Mouse (Mus musculus) left cerebral cortex, postnatal 10 days (tissue): ENCODE results near the gene Klhdc4. TPM values are rescaled to one million over a fixed set of nuclear protein-coding genes. Genes with fewer than 3 reads are reported as not detected.
A peak's percentile ranks its signal among the peaks of the same experiment; 100 is the strongest.

ENCODE experiments used
- DNase-seq, 2 experiments: peaks; one replicate each; pipeline ENCODE4 v3.0.0; 2021 to 2022; ENCODE audit warnings: low spot score in 2 of 2, mixed read lengths in 1 of 2; ENCODE audit errors: extremely low spot score in 1 of 2
- intact Hi-C: fragments of 180-260 bp; cut with DNase I; formaldehyde crosslinking; loops from one replicate; pipeline ENCODE4 v1.15.1; 2025
- total RNA-seq, 2 experiments: library from RNA; stranded (reverse); gene quantifications; 2 replicates each; pipeline ENCODE4 v1.2.3; 2021

Gene Klhdc4
- total RNA-seq, 2 experiments from 2014 or later, result 33.0 to 34.0 TPM

DNA sequence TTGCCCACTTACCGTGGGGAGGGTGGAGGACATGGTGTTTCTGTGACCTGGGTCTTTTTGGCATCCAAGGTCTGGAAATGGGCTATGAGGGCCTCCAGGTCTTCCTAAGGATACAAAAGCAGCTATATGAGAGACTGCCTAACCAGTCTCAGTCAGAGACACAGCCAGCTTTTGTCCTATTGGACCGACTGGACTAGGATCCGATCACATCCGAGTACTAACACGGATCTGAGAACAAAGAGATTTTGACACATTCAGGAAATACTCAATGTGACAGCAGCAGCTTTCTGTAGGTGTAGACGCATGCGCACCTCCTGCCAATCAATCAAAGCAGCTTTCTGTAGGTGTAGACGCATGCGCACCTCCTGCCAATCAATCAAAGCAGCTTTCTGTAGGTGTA is 7.6 kb downstream of the Klhdc4 start:
- DNase-seq, result no peak

GRCm38 (mm10) chr8:121821320-121821719 is 8.0 kb downstream of the Klhdc4 start:
- intact Hi-C loops, result no loop called here
- DNase-seq, result no peak

More for the DNA sequence above, 7.6 kb downstream of the Klhdc4 start:
- intact Hi-C loops, result no loop called here

DNA sequence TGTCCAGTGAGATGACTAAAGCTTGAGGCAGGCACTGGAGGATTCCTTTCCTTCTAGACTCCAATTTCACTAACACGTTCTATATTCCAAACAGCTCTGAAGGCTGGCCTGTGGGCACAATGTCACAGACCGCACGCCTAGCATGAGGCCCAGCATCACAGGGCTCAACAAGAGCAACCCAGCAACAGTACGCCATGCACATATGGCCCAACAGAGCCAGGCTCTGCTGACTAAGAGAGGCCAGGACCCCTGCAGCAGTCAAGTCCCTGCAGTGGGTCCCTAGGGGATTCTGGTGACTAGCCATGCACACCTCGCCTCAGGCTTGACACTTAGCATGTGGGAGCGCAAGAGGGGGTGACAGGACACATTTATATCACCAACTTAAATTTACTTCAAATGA is 8.5 kb downstream of the Klhdc4 start:
- no peak for DNase-seq
- intact Hi-C loops, result no loop called here

DNA sequence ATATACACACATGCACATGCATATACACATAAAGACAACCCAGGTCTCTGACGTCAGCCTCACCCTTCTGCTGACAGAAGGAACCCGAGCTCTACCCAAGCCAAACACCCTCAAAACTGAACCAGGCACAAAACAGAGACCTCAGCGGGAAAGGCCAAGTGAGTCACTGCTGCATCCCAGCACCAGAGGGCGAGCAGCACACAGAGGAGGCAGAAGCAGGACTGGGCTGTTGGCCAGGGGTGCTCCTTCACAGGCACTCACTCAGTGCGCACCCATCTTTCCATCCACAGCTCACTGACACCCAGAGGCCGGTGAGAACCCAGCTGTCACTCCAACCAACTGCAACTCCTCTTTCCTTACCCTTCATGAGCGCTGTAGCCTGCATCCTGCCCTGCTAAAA is 11.1 kb downstream of the Klhdc4 start:
- intact Hi-C loops, result loop anchor here (10.0 kb wide), 1 partner anchor 213 kb away; no protein-coding TSS in a partner anchor
- peak in 1 of 2 experiments; percentile 31 for DNase-seq

- intact Hi-C loops, result loop anchor here (10.0 kb wide), 1 partner anchor 207 kb away; no protein-coding TSS in a partner anchor
- DNase-seq, result no peak
These were observed 17.3 kb downstream of the Klhdc4 start for GRCm38 (mm10) chr8:121811931-121812570.

- intact Hi-C loops, result loop anchor here (10.0 kb wide), 1 partner anchor 207 kb away; no protein-coding TSS in a partner anchor
- no peak for DNase-seq
These were observed 17.9 kb downstream of the Klhdc4 start for GRCm38 (mm10) chr8:121811502-121811901.

GRCm38 (mm10) chr8:121809524-121810155 is 19.7 kb downstream of the Klhdc4 start:
- peak in 1 of 2 experiments; percentile 53 for DNase-seq
- intact Hi-C loops, result loop anchor here (10.0 kb wide), 1 partner anchor 205 kb away; no protein-coding TSS in a partner anchor

DNA sequence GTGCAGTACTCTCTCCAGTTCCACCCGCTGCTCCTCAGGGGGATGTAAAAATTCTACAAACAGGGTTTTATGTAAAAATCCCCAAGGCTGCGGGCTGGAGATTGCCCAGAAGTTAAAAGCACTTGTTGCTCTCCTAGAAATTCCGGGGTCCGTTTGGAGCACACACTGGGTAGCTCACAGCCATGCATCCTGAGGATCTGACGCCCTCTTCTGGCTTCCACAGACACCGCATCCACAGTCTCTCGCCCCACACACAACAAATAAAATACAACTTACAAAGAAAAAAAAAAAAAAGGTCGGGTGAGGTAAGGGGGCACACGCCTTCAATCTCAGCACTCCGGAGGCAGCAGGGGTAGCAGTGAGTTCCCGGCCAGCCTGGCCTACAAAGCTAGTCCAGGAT is 21.3 kb downstream of the Klhdc4 start:
- intact Hi-C loops, result no loop called here
- no peak for DNase-seq

DNA sequence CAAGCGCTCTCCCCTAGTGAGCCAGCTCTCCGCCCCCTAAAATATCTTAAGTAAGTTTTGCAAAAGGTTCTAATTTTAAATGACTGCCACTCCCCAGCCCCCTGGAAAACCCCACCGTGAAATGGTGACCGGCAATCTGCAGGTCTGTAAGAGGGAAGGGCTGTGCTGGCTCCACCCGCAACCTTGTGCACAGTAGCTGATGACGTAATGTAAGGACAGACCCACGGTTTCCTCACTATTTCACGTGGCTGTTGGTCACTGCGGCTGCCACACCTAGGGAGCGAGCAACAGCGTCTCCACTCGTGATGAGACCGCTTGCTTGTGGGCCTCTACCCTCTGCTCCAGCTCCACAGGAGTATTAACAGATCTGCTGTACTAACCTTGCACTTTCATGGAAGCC is 23.2 kb downstream of the Klhdc4 start:
- DNase-seq, result no peak
- intact Hi-C loops, result no loop called here

- DNase-seq, result no peak
- intact Hi-C loops, result no loop called here
These were observed 24.5 kb downstream of the Klhdc4 start for GRCm38 (mm10) chr8:121804829-121805228.

DNA sequence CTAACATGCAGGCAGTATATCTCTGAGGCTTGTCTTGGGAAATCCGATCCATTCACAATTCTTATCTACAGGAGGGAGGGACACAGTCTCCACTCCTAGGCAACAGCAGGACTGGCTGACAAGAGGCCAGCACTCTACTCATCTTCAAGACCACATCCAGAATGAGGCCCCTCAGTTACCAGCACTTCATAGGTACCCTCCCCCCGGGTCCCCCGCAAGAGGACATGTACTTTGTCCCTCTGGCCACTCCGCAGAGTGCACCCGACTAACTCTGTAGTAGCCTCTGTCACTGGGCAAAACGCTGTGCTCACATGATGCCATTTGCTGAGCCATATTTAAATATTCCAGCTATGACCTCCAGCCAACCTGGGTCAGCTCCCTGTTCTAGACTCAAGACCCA is 31.0 kb downstream of the Klhdc4 start:
- intact Hi-C loops, result no loop called here
- DNase-seq, result no peak

DNA sequence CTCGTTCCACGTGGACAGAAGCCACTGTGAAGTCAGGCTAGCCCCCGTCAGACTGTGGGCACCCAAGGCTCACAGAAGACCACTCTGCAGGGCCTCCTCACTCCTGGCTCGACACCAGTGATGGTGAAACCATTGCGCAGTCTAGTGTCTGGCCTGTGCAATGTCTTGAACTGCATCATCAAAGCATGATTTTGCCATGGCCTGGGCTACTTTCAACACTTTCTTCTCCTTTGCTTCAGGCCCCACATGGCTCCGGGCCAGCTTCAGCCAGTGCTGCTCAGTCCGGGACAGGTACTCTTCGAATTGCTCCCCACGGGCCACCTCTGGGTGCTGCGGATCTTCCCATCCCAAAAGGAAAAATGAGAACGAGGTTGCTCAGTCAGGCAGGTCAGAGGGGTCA is 33.0 kb downstream of the Klhdc4 start:
- intact Hi-C loops, result no loop called here
- DNase-seq, result no peak

DNA sequence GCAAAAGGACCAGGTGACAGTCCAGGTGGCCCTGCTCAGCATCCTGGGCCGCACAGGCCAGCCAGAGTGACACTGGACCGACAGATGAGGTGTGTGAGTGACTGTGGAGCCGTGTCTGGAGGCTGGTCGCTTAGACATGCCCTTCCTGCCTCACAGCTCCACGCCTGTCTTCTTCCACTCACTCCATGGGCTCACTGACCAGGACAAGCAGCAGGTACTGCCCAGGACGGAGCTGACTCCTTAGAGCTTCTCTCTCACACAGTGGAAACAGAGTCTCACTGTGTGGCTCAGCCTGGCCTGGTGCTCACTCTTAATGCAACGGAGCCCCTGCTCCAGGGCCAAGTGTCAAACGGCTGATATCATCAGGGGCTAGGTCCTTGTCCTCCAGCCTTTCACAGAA is 33.9 kb downstream of the Klhdc4 start:
- no peak for DNase-seq
- intact Hi-C loops, result no loop called here

DNA sequence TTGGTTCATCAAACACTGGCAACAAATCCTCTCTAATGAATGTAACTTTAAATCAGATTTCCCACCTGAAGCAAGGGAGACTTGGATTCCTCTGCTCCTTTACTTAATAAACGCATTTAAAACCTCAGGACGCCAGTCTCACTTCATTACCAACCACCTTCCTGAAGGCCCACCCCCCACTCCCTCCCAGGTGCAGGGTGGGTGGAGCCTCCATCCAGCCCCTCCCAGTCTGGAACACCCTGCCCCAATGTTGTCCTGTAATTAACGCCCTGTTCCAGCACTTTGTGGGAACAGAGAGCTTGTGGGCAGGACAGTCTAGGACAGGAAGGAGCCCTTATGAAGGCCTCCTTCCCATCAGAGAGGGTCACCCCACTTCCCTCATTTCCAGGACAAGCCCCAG is 35.2 kb downstream of the Klhdc4 start:
- DNase-seq, result no peak
- intact Hi-C loops, result no loop called here

DNA sequence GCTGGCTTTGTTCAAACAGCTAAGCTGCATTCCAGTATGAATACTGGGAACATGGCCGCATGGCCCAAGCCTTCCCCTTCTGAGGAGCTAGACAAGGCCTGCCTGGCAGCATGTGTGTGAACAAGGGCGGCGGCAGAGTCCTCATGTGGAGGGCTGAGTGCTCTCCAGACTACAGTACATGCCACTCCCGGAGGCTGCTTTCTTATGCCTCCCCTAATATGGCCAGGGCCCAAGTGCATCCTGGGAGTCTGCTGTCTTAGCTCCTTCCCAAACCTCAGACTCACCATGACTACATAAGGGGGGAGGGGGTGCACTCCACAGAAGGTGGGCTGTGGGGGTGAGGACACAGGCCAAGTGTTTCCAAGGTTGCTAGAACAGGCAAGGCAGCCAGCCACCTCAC is 36.7 kb downstream of the Klhdc4 start:
- intact Hi-C loops, result no loop called here
- DNase-seq, result no peak

DNA sequence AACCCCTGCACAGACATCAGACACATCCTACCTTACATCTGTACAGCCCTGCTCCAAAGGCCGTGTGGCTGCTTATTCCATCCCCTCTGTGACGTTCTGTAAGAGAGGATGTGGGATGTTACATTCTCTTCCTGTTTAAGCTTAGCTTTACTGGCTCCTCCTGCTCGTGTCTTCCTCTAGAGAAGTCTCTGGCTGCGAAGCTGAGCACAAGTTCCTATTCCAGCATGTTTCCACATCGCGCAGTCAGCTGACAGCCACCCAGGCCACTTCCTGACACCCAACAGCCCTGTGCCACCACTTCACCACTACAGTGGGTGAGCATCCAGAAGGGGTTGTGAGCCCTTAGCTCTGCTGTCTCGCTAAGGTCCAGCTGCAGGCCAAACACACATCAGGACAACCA is 37.2 kb downstream of the Klhdc4 start:
- intact Hi-C loops, result no loop called here
- no peak for DNase-seq

GRCm38 (mm10) chr8:121788786-121789185 is 40.6 kb downstream of the Klhdc4 start:
- intact Hi-C loops, result no loop called here
- DNase-seq, result no peak

- peak; percentile 56 to 64 for DNase-seq
- intact Hi-C loops, result no loop called here
These were observed 42.8 kb downstream of the Klhdc4 start for GRCm38 (mm10) chr8:121786542-121786941.

GRCm38 (mm10) chr8:121782493-121782892 is 46.9 kb downstream of the Klhdc4 start:
- intact Hi-C loops, result no loop called here
- no peak for DNase-seq

DNA sequence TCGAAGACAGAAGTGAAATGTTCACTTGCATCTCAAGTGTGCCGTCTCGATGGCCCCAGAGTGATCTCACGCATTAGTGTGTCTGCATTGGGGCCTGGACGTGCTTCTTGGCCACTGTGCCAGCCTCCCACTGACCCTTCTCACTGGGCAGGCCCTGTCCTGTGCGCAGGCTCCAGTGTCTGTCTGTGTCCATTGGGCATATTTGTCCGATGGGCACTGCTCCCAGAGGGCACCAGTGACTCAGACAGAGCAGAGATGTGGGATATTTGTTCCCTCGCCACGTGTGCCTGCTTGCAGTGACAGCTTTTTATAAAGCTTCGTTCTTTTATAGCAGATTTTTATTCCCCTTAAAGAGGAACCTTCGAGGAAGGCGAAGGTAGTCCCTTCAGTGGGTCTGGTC is 55.5 kb downstream of the Klhdc4 start:
- intact Hi-C loops, result no loop called here
- no peak for DNase-seq
